Mouse (Mus musculus) kidney, adult 2 months (tissue): Measurements from ENCODE around the gene Ppig. TPM values are rescaled to one million over a fixed set of nuclear protein-coding genes. Genes with fewer than 3 reads are reported as not detected.

Source experiments
- DNase-seq: peaks from one replicate; pipeline ENCODE4 v3.0.0; 2021
- H3K27ac ChIP-seq: fragments of 200-500 bp; 2 replicates; pipeline ENCODE4 v1.5.1; 2012; ENCODE audit warnings: low read depth, low read length, control low read depth, inconsistent platforms; ENCODE audit not compliant: insufficient read depth
- H3K27me3 ChIP-seq: fragments of 200-500 bp; replicated peaks from 2 replicates; pipeline ENCODE4 v1.6.1; 2012; ENCODE audit warnings: mild to moderate bottlenecking, moderate library complexity, low read length, inconsistent platforms; ENCODE audit not compliant: control insufficient read depth, insufficient read depth
- H3K36me3 ChIP-seq: fragments of 200-500 bp; 2 replicates; pipeline ENCODE4 v1.6.1; 2012; ENCODE audit warnings: mild to moderate bottlenecking, moderate library complexity, low read length, inconsistent platforms; ENCODE audit not compliant: control insufficient read depth, insufficient read depth
- H3K4me1 ChIP-seq: fragments of 200-500 bp; 2 replicates; pipeline ENCODE4 v1.6.1; 2011; ENCODE audit warnings: low read length; ENCODE audit not compliant: control insufficient read depth, insufficient read depth
- H3K4me3 ChIP-seq: fragments of 200-500 bp; 2 replicates; pipeline ENCODE4 v1.5.1; 2011; ENCODE audit warnings: mild to moderate bottlenecking, low read depth, low read length, control low read depth; ENCODE audit not compliant: insufficient read depth
- CTCF ChIP-seq: fragments of 200-500 bp; conservative IDR thresholded peaks from 2 replicates; pipeline ENCODE4 v1.5.1; 2011; ENCODE audit warnings: low read depth, mild to moderate bottlenecking, control low read depth, low read length, moderate library complexity, mixed read lengths; ENCODE audit not compliant: insufficient read depth, insufficient read length
- POLR2A ChIP-seq: fragments of 200-500 bp; IDR thresholded peaks from one replicate; pipeline ENCODE4 v1.6.1; 2011; ENCODE audit warnings: low read depth, low read length, control low read depth
- WGBS: fragments of 180-500 bp; shearing (Covaris S2); methylation state at CpG from one replicate; pipeline ENCODE4 v1.1.7; 2018; 5-methylcytosine and 5-hydroxymethylcytosine counted together
- polyA plus RNA-seq: library from polyadenylated mRNA; depleted of rRNA; stranded (reverse); fragments of >200 nt; gene quantifications from 2 replicates; pipeline ENCODE4 v1.2.3, GENCODE M21; 2012

Gene Ppig
- polyA plus RNA-seq, 1 experiment, result 3.6 TPM

DNA sequence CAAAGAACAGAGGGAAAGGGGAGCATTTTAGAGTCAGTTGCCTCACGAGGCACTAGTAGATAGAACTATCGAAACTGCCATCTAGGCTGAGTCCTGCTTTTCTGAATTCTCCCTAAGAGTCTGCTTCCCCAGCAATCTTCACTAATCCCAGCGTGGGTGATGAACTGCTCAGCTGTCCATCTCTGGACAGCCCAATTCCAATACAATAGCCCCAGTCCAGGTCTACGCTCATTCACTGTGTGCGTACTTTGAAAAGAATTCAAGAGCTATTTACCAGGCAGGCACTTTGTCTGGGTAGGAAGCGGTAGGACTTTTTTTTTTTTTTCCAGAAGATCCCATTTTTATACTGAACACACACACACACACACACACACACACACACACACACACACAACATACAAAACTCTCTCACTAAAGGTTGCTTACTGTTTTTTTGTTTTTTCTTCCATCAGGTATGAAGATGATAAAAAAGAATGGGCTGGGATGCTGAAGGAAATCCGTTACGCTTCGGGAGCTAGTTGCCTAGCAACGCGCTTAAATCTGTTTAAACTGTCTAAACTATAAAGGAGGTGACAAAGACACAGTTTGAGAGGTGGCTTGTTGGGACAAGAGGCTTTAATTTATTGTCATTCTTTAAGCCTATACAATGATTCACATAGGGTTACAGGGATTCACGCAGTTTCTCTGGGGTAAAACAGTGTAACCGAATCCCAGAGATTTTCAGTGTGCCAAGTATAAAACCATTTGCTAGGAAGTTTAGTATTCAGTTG, 39.1 kb upstream of the Ppig start:
- Histone ChIP-seq H3K27me3 (no peaks in the 10 kb centered on the region), H3K4me1 (no peaks in the 10 kb centered on the region), H3K36me3 (no peaks in the 10 kb centered on the region; the same call in 1 of the 2 replicates), H3K27ac (no peak overlapping the region), H3K4me3 (no peak overlapping the region)
- TF ChIP-seq POLR2A (no peak), CTCF (no peak)
- no peak for DNase-seq
- 90% methylated on average over 13 of the region's 13 CpGs for WGBS

DNA sequence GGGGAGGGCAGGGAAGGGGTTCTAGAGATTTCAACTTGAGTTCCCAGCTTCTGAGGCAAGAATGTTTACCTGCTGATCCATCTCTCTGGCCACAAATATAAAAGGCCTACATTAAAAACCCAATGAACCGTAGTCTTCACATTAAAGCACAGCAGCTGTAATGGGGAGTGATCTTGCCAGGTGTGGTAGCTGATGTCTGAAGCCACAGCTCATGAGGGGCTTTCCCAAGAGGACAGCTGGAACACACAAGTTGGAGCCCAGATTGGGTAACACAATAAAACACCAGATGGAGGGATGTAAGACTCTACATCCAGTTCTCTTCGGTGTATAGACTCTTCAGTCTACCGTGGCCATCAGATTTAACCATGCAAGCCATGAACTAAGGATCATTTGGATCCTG, 37.9 kb upstream of the Ppig start:
- no peak for DNase-seq
- Histone ChIP-seq H3K27ac (no peak overlapping the region), H3K4me3 (no peak overlapping the region), H3K27me3 (no peaks in the 10 kb centered on the region), H3K36me3 (peaks cover 2% of the 10 kb centered on the region; the same call in 1 of the 2 replicates), H3K4me1 (no peaks in the 10 kb centered on the region)
- TF ChIP-seq CTCF (no peak), POLR2A (no peak)
- WGBS, result 91% methylated on average over 3 of the region's 3 CpGs

DNA sequence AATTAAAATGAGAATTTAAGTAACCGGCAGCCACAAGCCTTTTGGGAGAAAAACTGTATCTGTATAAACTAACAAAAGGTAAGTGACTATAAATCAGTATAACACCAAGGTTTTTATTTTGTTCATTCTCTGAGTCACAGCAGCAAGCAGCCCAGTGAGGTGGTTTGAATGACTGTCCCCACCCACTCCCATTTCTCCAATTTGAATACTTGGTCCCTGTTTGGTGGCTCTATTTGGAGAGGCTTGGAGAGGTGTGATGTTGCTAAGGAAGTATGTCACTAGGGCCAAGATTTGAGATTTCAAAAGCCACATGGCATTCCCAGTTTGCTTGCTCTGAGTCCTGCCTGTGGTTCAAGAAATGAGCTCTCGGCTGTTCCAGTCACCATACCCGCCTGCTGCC, 32.1 kb upstream of the Ppig start:
- 97% methylated on average over 3 of the region's 3 CpGs for WGBS
- TF ChIP-seq POLR2A, result no peak
- no peak for TF ChIP-seq CTCF
- Histone ChIP-seq H3K27me3 (no peaks in the 10 kb centered on the region), H3K4me1 (no peaks in the 10 kb centered on the region), H3K4me3 (no peak overlapping the region), H3K27ac (no peak overlapping the region), H3K36me3 (peaks cover 7% of the 10 kb centered on the region)
- DNase-seq, result no peak

DNA sequence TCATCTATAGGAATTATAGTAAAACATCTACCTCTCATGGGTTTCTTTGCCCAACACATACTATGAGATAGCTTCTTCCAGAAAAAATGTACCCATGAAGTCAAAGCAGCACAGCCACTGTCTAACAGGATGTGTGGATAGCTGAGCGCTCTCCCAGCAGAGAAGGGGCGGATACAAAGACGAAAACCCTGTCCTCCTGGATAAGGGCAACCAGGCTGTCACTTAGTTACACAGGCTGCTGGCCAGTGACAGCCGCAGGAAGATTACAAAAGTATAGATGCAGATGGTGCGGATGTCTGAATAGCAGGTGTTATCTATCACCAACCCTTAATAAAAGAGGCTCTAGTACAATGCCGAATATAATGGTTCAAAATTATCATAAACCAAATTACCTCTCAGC, 31.5 kb upstream of the Ppig start:
- peaks cover 7% of the 10 kb centered on the region for H3K36me3 ChIP-seq
- no peak for DNase-seq
- no peaks in the 10 kb centered on the region for H3K27me3 ChIP-seq
- TF ChIP-seq POLR2A, result no peak
- no peak for TF ChIP-seq CTCF
- no peaks in the 10 kb centered on the region for H3K4me1 ChIP-seq
- no peak overlapping the region for H3K4me3 ChIP-seq
- 91% methylated on average over 6 of the region's 6 CpGs for WGBS
- no peak overlapping the region for H3K27ac ChIP-seq

DNA sequence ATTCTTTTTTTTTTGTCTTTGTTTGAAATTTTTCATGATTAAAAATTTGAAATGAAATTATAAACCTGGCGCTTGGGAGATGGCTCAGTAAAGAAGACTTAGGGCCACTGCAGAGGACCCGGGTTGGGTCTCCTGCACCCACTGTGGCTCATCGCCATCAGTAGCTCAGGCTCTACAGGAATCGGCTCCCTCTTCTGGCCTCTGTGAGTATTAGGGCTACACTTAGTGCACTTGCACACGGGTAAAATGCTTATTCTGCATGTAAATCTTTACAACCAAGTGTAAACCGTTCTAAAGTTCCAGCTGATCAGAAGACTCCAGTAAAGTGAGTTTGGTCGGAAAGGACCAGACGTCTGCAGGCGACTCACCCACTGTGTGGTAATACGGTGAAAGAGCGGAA, 28.8 kb upstream of the Ppig start:
- Histone ChIP-seq H3K4me1 (no peaks in the 10 kb centered on the region), H3K27ac (no peak overlapping the region), H3K27me3 (no peaks in the 10 kb centered on the region), H3K4me3 (no peak overlapping the region), H3K36me3 (peaks cover 9% of the 10 kb centered on the region)
- TF ChIP-seq POLR2A (no peak), CTCF (0 out of 2 replicates have a peak, but pooled peaks have one; percentile 25)
- DNase-seq, result peak; percentile 10
- WGBS, result 98% methylated on average over 11 of the region's 11 CpGs

DNA sequence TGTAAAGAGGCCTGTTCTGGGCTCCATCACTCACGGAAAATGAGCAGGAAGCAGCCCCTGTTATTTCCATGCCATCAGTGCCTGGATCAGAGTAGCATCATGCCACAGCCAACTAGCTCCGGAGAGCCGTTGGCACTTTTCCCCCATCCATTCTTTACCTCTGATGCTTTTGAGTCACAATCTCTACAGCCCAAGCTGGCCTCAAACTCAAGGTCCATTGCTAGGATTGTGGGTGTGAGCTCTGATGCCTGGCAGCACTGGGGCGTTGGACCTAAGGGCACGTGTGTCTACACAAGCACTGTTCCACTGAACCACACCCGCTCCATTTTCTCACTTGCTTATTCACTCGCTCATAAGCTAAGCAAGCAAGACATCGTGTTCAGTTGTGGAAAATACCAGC, 21.9 kb upstream of the Ppig start:
- TF ChIP-seq POLR2A (no peak), CTCF (no peak)
- no peaks in the 10 kb centered on the region for H3K4me1 ChIP-seq
- no peaks in the 10 kb centered on the region for H3K27me3 ChIP-seq
- H3K4me3 ChIP-seq, result no peak overlapping the region
- DNase-seq, result no peak
- peaks cover 6% of the 10 kb centered on the region for H3K36me3 ChIP-seq
- 97% methylated on average over 8 of the region's 8 CpGs for WGBS
- H3K27ac ChIP-seq, result no peak overlapping the region

DNA sequence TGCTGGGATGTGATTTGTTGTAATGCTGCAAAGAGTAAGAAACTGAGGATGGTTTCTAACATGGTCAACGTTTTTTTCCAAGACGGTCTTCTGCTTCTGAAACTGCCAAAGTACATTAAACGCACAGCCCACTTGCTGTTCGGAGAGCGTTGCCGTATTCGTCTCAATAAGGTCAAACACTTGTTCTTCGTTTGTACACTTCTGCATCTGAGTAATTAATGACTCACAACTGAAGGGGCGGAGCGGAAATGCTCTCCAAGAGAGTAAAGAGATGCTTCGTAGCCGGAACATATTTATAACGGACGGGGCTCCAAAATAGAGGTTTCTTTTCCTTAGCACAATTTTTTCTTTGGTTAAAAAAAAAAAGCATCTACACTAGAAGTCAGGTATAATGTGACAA, 10.2 kb upstream of the Ppig start:
- H3K27me3 ChIP-seq, result no peaks in the 10 kb centered on the region
- 46% methylated on average over 14 of the region's 14 CpGs for WGBS
- H3K4me3 ChIP-seq, result peak overlapping the region; percentile 42; the same call in 1 of the 2 replicates
- peaks cover 5% of the 10 kb centered on the region; the same call in 1 of the 2 replicates for H3K4me1 ChIP-seq
- DNase-seq, result peak; percentile 31
- H3K27ac ChIP-seq, result peak overlapping the region; percentile 72
- H3K36me3 ChIP-seq, result peaks cover 6% of the 10 kb centered on the region
- TF ChIP-seq CTCF, result no peak
- TF ChIP-seq POLR2A, result no peak
